Mouse (Mus musculus) frontal cortex, adult (tissue): ENCODE data around the gene Anp32a.
A peak's percentile ranks its signal among the peaks of the same experiment; 100 is the strongest.

Experiments
- ATAC-seq: cut with Nextera tagmentation; 2 replicates; pipeline ENCODE4 v1.9.2; 2017; ENCODE audit warnings: mild to moderate bottlenecking, moderate library complexity, mixed read lengths; ENCODE audit not compliant: low TSS enrichment

Anp32a gene

GRCm38 (mm10) chr9:62341123-62341486, at the start of gene Anp32a:
Gene Anp32a (plus strand): TSS chr9:62341293.
- ATAC-seq, result peak; percentile 80

GRCm38 (mm10) chr9:62295006-62295698, 45.9 kb upstream of the Anp32a start:
- ATAC-seq, result peak; percentile 86; the same call in 1 of the 2 replicates

DNA sequence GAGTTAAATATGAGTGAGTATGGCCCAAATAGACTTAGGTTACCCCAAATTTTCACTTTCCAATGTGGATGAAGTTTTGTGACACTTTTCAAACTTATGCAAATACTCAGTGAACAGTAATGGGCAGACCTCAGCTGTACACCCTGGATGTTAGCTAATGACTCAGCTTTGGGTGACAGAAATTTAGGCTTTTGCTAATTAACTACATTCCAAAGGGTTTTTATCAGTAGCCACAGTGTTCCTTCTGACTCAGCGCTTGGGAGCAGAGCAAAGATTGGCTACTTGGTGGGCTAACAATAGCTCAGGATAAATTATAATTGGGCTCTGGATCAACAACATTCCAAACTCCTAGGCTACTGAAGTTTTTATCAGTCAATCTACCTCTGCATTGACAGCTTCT, 44.2 kb upstream of the Anp32a start:
- ATAC-seq, result no peak

GRCm38 (mm10) chr9:62315556-62315955, 25.5 kb upstream of the Anp32a start:
- ATAC-seq, result peak; percentile 82

DNA sequence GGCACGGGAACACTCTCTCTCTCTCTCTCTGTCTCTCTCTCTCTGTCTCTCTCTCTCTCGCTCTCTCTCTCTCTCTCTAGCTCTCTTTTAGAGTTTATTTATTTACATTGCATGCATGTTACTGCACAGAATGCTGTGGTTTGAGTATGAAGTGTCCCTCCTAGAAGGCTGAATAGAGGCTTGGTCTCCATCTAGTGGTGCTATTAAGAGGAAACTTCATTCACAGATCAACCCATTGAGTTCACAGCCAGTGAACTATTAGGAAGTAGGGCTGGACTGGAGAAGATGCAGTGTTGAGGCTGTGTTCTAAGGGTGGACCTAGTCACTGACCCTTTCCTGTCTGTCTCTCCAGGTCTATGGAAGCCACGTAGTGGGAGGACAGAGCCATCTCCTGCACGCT, 22.4 kb upstream of the Anp32a start:
- ATAC-seq, result no peak

GRCm38 (mm10) chr9:62323816-62324215, 17.3 kb upstream of the Anp32a start:
- no peak for ATAC-seq

- ATAC-seq, result no peak
Observed at GRCm38 (mm10) chr9:62325965-62326364, 15.1 kb upstream of the Anp32a start.

DNA sequence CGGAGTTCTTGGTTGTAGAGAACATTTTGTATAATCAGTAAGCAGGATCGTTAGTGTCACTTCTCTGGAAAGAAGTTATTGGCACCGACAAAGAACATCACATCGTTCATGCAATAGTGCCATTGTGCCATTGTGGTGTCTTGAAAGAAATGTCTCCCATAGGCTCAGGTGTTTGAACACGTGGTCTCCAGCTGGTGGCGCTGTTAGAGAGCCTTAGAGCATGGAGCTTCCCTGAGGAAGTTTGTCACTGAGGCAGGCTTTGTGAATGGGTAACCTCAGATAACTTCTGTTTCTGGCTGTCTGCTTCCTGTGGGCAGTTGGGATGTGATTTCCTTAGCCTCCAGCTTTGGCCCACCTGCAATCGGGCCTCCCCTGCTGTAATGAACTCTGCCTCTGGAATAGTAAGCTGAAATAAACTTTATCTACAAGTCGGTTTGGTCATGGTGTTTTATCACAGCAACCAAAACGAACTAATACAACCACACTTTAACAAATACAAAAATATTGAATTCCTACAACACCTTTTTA, 6.7 kb upstream of the Anp32a start:
- no peak for ATAC-seq

DNA sequence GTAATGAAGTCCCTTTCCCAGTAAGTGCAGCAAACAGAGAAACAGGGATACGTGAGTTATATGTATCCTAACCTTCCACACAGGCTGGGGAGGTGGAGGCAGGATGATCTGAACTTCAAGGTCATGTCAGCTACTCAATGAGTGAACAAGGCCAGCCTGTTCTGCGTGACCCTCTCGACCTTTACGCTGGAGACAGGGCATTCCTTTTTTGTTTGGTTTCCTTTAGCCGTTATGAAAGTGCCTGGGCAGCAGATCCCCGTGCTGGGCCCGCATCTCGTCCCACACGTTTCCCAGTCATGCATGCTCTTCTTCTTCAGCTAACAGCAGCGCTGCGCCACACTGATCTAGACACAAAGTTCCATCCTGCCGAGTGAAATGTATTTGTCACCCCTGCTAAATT, 5.7 kb upstream of the Anp32a start:
- ATAC-seq, result no peak

GRCm38 (mm10) chr9:62337924-62338635, 3.0 kb upstream of the Anp32a start:
- no peak for ATAC-seq

DNA sequence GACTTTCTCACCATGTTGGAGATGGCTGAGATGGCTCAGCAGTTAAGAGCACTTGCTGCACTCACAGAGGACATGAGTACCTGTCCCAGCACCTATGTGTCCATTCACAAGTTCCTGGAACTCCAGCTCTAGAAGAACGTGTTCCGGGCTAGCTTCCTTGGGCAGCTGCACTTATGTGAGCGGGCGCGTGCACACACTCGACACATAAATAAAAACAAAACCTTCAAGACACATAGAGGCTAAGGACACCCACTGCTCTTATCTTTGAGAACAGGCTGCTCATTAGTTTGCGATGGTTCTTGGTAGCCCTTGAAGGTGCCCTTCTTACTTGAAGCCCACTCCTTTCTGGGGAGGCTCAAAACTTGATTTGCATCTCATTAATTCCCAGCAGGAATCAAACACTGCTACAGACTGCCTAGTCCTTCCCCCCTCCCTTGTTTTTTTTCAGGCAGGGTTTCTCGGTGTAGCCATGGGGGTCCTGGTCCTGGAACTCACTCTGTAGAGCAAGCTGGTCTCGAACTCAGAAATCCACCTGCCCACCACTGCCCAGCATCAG, 2.4 kb upstream of the Anp32a start:
- ATAC-seq, result no peak

- no peak for ATAC-seq
Observed at GRCm38 (mm10) chr9:62340301-62341122, 581 bp upstream of the Anp32a start.

DNA sequence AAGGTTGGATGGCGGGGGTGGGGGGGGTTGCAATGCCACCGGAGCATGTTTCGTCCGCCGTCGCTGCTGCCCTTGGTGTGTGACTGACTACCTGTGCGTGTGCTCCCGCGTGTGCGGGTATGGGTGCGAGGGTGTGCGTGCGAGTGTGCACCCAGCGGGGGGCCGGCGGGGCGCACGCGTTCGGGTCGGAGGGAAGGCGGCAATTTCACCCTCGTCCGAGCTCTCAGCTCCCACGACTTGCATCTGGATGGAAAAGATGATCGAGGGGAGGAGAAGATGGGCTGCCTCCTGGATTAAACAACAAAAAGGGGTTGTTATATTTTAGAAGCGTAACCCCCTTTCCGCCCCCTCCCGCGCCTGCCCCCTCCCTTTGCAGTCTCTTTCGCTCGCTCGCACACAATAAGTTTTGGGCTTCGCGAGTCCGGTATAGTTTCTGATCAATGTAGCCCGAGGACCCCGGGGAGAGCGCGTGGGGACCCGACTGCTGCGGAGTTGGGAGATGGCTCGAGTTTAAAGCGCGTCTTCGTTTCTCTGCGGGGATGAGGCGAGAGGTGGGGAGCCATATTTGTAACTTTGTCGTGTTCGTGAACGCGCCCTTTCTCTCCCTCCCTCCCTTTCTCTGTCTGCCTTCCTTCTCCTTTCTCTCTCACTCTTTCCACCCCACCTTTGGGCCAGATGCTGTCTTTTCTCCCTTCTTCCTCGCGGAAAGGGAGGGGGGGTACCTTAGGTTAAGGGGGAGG, 778 bp downstream of the Anp32a start:
- peak; percentile 5; the same call in 1 of the 2 replicates for ATAC-seq

DNA sequence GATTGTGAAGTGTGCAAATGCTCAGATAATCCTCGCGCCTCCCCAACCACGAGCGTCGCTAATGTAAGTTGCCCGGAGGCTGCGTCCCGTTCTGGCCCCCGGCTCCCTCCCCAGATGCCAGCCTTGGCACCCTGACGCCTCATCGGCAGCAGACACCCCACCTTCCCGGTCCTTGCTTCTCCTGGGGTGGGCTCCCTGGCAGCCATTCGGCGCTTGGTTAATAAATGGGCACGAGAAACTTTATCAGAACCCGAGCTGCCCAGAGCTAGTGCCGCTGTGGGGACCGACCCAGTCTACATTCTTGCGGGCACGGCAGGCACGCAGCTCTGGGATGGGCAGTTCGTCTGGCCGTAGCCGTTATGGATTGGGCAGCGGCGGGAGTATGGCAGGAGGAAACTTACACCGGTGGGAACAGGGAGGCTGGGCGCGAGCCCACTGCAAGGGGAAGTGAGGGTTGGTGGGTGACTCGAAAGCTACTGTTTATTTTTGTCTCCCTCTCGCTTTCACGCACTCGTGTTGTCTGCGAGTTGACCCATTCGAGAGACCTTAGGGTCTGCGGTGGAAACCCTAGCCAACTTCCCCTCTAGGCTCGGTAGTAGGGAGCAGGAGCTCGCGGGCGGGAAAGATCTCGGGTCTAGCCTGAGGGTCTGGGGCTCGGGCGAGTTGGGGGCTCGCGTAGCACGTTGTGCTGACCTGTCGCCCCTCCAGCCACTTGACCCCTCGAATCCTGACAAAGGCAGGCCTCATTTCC, 1.5 kb downstream of the Anp32a start:
- ATAC-seq, result no peak

GRCm38 (mm10) chr9:62343192-62343903, 2.3 kb downstream of the Anp32a start:
- ATAC-seq, result 0 out of 2 replicates have a peak, but pooled peaks have one; percentile 9

- ATAC-seq, result no peak
Observed at GRCm38 (mm10) chr9:62343904-62344491, 2.9 kb downstream of the Anp32a start.

DNA sequence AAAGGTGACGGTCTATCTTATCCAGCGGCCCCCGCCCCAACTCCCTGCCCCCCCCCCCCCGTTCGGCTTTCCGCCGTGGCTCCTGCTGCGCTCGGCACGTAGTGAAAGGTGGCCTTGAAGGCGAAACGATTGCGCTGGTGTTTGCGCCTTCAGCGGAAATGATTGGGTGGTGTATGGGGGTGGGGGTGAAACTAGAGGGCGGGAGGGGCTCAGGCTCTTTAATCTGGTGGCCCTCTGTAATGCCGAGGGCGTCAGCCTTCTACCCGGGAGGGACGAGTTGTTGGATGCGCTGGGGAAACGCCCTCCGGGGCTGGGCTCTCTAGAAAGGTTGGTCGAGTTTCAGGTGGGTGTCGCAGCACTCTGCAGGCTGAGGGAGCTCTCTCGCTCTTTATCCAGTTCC, 3.5 kb downstream of the Anp32a start:
- ATAC-seq, result no peak

- ATAC-seq, result no peak
Observed at GRCm38 (mm10) chr9:62345081-62345481, 4.0 kb downstream of the Anp32a start.

DNA sequence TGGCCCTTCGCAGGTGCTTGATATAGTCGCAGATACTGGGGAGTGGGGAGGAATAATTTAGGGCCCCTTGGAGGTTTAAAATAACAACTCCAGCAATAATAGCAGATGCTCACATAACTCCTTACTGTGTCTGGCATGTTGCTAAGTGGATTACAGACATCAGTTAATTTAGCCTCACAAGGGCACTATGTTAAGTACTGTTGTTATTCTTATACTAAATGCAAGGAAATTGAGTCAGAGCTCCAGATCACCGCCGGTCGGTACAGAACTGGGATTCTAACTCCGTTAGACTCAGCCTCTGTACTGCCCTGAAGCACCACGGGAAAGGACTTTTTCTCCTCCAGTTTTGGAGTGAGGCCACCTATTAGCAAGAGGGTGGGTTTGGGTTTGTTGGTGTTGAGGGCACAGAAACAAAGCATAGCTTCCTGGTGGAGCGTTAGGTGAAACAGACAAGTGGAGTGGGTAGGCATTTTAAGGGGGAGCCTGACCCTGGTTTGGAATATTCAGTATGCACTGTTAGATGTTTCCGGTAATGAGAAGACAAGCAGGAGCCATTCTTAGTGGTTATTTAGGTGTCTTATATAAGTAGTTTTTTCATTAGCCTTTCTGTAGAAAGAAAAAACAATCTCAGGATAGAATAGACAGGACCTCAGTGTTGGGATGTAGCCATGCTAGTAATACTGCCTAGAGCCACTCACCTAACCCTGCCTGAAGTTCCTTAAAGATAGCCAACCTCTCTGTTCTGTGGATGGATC, 4.7 kb downstream of the Anp32a start:
- no peak for ATAC-seq
